Mouse (Mus musculus): ENCODE results near the gene Tmem184b.

Tmem184b gene

GRCm38 (mm10) chr15:79321733-79322190 is 81.6 kb downstream of the Tmem184b start:
- Histone ChIP-seq H3K36me3 (ENCODE audit: control insufficient read depth, insufficient read depth, low read length, poor library complexity, severe bottlenecking) (no peaks in the 10 kb centered on the region), H3K27me3 (ENCODE audit: control insufficient read depth, insufficient read depth, low read length, poor library complexity, severe bottlenecking) (no peaks in the 10 kb centered on the region)
- no peak for DNase-seq (ENCODE audit: low read depth, low spot score)

GRCm38 (mm10) chr15:79313848-79314369 is 89.5 kb downstream of the Tmem184b start:
- no peak for DNase-seq (ENCODE audit: low read depth, low spot score)
- Histone ChIP-seq H3K27me3 (ENCODE audit: control insufficient read depth, insufficient read depth, low read length, poor library complexity, severe bottlenecking) (no peaks in the 10 kb centered on the region), H3K36me3 (ENCODE audit: control insufficient read depth, insufficient read depth, low read length, poor library complexity, severe bottlenecking) (peaks cover 4% of the 10 kb centered on the region; the same call in 1 of the 2 replicates)

Data from splenic B cell, adult 2 months (primary cell).